Mouse (Mus musculus) right cerebral cortex, postnatal 25 days (tissue): ENCODE data around the gene Cpt1a.

Experiments
- DNase-seq: peaks from one replicate; pipeline ENCODE4 v3.0.0; 2022

The Cpt1a gene

GRCm38 (mm10) chr19:3322261-3322969 is at the start of gene Cpt1a:
Cpt1a (plus strand) TSS chr19:3322334.
- no peak for DNase-seq

DNA sequence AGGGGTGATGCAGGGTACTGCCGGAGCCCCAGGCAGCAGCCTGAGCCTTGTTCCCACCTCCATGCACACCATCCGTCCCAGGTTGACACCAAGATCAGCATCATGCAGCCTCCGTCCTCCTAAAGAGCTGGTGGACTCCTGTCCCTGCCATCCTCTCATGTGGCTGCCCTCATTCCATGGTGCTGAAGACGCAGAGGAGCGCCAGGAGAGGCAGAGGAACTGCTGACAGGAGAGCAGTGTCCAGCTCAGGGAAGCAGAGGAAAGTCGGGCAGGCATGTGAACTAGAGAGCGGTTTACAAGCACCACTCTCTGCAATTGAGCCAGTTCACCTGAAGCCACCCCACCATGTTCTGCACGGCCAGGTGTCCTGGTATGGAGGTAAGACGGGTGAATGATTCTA is 48.8 kb upstream of the Cpt1a start:
- DNase-seq = no peak

DNA sequence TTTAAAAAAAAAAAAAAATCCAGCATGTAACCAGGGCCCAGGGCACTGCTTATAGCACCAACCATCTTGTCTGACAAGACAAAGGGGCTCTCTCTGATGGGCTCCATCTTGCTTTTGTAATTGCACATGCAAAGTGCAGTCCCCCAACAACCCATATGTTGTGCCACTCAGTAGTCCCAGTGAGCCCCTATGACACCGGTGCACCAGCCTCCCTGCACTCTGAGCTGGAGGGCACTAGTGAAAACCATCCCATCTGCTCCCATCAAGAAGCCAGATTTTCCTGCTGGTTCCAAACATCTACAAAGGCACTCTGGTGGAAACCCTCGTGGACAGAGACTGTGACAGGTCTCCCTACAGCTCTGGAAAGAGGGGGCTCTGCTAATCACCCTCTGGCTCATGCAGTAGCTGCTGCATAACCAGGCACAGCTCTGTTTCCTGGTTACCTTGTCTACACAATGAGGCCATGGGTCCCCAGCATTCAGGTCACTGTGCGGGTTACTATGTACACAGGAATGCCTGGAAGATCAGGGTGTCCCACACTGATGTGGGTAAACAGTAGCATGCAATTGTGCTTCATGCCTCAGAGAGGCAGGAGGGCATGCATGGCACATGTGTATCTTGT is 46.3 kb upstream of the Cpt1a start:
- no peak for DNase-seq

DNA sequence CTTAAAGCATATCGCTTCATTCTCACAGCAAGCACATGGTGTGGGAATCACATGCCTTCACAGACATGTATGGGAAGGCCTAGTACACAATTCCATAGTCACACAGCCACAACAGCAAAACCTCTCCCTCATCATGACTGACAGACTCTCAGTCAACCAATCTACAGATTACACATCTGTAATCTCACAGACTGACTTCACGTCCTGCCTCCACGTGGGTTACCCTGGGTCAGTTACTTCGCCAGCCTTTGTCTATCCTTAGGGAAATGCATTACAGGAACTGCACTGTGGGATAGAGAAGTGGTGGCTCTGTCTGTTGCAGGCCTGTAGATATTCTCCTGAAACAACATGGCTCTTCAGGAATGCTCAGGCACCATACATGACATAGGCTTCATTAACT is 40.2 kb upstream of the Cpt1a start:
- no peak for DNase-seq

DNA sequence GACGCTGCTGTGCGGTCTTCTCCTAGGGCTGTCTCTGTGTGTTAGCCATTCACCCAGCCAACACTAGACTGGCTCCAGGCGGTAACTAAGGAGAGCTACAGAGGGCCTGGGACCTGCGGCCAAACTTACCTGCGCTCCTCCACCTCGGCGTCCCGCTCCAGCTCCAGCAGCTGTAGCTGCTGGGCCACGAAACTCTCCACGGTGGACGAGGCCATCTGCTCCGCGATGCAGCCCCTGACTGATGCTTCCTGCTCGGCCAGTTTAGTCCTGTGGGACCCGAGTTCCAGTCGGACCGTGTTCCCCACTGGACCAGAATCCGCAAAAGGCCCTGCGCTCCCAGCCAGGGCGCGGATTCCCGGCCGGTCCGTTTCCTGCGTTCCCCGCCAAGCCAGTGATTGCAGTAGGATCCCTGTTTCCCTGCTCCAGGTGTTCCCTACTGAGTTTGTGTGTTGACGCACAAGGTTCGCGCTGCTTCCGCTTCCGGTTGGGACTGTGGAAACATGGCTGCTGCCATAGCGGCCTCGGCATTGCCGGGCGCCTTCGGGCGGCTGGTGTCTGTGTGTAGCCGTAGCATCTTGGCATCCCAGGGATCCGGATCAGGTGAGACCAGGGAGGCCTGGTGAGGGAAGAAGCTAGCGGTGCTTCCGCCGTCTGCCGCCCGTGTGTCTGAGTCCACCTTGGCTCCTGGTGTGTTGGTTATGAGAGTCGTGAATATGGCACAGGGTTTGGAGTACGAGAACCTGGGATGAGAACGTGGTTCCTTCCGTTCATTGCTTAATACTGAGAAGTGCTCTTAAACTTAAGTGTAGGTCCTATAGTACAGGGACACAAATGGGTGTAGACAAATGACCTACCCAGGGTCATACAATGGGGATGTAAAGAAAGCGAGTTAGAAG is 39.3 kb upstream of the Cpt1a start, which contains the start of the genes Mrpl21 and Ighmbp2:
Gene Mrpl21, plus strand, starts transcription at position 330 of the 896 bp plus-strand sequence.
Gene Ighmbp2, minus strand, starts transcription at position 446 of the 896 bp plus-strand sequence.
- DNase-seq = peak; percentile 93

- DNase-seq = no peak
Observed at GRCm38 (mm10) chr19:3289006-3289405, 33.1 kb upstream of the Cpt1a start.

- peak; percentile 49 for DNase-seq
Observed at GRCm38 (mm10) chr19:3292028-3292427, 30.1 kb upstream of the Cpt1a start.

GRCm38 (mm10) chr19:3292993-3293392 is 29.1 kb upstream of the Cpt1a start:
- DNase-seq = no peak

- no peak for DNase-seq
Observed at GRCm38 (mm10) chr19:3295245-3295644, 26.9 kb upstream of the Cpt1a start.

DNA sequence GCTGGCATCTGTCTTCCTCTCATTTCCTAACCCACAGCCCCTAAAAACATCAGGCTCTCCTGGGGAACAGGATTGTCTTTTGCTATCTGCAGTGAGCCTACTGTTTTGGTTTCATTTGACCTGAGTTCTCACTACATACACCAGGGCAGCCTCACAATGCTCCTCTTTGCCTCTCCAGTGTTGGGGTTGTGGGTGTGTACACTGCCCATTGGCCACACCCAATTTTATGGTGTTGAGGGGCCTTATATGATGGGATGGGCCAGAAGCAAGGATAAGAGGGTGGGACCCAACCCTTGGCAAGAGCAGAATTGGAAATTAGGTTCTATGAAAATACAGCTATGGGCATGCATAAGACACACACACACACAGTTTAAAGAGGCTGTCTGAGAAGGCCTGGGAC is 25.1 kb upstream of the Cpt1a start:
- DNase-seq = no peak

GRCm38 (mm10) chr19:3297775-3298174 is 24.4 kb upstream of the Cpt1a start:
- no peak for DNase-seq

GRCm38 (mm10) chr19:3304017-3304416 is 18.1 kb upstream of the Cpt1a start:
- no peak for DNase-seq

GRCm38 (mm10) chr19:3307175-3307949 is 14.8 kb upstream of the Cpt1a start:
- DNase-seq = no peak

DNA sequence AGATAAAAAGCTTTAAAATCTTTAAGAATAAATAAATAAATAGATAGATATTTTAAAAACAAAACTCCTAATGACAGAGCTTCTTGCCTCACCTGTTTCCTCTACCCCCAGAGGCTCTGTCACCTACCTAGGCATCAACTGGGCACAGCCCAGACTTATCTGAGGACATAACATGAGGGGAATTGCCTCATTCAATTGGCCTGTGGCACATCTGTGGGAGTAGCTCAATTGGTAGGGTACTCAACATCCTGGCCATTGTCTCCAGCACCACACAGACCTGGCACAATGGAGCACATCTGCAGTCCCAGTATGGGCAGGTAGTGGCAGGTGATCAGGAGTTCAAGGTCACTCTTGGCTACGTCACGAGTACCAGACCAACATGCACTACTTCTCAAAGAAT is 2.8 kb upstream of the Cpt1a start:
- DNase-seq = no peak

DNA sequence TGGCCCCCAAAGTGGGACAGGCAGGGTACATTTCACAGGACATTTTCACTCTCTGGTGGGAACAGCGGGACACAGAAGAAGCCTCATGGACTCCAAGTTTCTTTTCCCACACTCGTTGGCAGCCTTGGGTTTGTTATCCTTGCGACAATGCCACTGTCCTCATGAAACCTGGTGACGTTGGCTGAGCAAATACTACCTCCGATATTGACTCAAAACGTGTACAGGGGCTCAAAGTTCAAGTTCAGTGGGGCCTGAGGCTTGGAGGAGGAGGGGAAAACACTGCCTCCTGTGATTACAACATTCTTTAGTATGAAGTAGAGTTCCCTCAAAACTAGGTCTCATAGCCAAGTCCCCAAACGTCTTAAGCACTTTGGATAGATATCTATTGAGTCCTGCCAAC is 2.0 kb upstream of the Cpt1a start:
- no peak for DNase-seq

GRCm38 (mm10) chr19:3320801-3321200 is 1.3 kb upstream of the Cpt1a start:
- no peak for DNase-seq

- no peak for DNase-seq
Observed at GRCm38 (mm10) chr19:3321617-3322016, 517 bp upstream of the Cpt1a start.

DNA sequence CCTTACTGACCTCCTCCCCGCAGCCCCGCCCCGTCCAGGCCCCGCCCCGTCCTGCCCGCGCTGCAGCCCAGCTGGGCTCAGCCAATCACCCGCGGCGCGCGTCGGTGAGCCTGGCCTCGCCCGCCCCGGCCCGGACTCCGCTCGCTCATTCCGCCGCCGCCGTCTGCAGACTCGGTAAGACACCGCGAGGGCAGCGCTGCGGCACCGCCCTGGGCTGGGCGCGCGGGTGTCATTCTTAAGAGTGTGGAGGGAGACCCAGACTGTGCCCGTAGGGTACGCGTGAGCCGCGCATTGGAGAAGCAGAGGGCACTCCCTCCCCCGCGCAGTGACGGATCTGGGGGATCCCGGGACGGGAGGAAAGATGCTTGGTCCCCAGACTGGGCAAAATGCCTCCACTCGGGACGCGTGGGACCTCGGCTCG is 1.1 kb downstream of the Cpt1a start:
- DNase-seq = peak; percentile 65

- DNase-seq = peak; percentile 31
Observed at GRCm38 (mm10) chr19:3323753-3324270, 1.7 kb downstream of the Cpt1a start.

GRCm38 (mm10) chr19:3324271-3324811 is 2.2 kb downstream of the Cpt1a start:
- DNase-seq = peak; percentile 17

DNA sequence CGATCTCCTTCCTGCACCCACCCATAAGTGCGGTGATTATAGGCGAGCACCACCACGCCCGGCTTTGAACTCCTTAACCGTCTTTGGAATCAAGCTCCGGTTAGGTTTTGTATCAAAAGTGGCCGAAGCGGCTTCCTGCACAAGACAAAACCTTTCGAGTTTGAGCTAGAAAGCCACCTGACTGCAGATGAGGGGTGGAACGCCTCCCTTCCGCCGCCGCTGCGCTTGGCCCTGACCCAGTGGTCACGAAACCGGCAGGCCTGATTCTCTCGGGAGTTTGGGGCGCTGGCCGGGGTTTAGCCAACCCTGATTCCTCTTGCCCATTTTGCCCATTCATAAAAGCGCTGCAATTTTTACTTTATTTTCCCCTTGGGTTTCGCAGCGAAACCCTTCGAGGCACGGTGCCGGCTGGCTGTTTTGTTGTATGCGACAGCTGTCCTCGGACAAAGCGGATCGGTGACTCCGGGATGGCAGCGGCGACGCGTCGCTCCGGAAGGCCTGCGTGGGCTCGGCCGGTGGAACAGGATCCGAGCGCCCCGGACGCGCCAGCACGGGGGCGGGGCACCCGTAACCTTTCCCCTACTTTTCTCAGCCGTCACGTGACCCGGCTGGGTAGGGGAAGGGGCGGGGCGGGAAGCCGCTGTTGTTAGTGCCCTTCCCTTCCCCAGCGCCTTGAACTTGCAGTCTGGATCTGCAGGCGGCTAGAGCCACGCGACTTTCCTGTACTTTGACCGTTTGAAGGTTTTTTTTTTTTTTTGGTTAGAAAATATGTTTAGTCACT is 3.0 kb downstream of the Cpt1a start:
- peak; percentile 74 for DNase-seq
